Mouse (Mus musculus): ENCODE measurements at regions not wholly inside any gene's neighbourhood (a gene's known extent, or its start where the extent isn't known, plus 50 kb on each side); places are given as distances from the start of the nearest gene placed in this dataset.
A peak's percentile ranks its signal among the peaks of the same experiment; 100 is the strongest.

DNA sequence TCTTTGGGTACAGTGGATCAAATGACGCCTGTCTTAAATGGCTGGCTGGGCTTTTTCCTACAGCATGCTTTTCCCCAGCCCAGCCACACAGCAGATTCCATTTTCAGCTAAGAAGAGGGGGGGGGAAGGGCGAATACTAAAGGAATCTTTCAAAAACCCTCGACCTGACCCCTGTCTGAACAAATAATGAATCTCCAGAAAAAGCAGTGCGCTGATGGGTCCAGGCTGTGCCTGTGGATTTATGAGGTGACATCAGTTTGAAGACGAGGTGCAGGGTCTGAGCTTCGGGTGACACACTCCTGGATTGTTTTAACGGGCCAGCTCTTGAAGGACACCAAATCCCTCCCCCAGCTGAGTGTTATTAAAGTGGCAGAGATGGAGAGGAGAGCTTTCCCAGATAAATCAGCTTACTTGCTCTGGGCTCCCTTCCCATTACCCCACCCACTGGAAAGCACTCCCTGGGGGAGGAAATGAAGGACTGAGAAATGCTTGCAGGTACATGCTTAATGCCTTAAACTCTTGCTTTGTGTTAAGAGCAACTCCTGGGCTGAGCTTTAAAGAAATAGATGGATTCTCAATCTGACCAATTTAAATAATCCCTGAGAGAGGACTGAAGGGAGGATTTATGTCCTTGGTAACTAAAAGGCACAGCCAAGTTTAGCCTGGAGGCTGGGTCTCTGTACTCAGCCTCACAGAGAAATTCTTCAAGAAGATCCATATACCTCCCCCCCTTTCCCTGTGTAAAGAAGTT is 348.0 kb upstream of the Tnp1 start:
- peak overlapping the region; percentile 23; the same call in 1 of the 2 replicates for H3K4me2 ChIP-seq (ENCODE audit: low read depth, low read length)
- peaks cover 9% of the 10 kb centered on the region; the same call in 1 of the 2 replicates for H3K4me1 ChIP-seq (ENCODE audit: control insufficient read depth, insufficient read depth, low read length)
- H3K27me3 ChIP-seq (ENCODE audit: control insufficient read depth, insufficient read depth, low read length): no peaks in the 10 kb centered on the region
- no peak overlapping the region for H3K4me3 ChIP-seq (ENCODE audit: low read depth, low read length)
- WGBS: 1% methylated on average over 7 of the region's 7 CpGs
- H3K9me3 ChIP-seq (ENCODE audit: control insufficient read depth, low read length): no peaks in the 10 kb centered on the region
- H3K36me3 ChIP-seq (ENCODE audit: control insufficient read depth, insufficient read depth, low read length): no peaks in the 10 kb centered on the region
- no peak overlapping the region for H3K9ac ChIP-seq (replicated peaks; ENCODE audit: low read depth, low read length)
- peak overlapping the region; percentile 78 for H3K27ac ChIP-seq (ENCODE audit: low read depth, low read length)
- peak; percentile 82 for ATAC-seq (ENCODE audit: low read depth)

DNA sequence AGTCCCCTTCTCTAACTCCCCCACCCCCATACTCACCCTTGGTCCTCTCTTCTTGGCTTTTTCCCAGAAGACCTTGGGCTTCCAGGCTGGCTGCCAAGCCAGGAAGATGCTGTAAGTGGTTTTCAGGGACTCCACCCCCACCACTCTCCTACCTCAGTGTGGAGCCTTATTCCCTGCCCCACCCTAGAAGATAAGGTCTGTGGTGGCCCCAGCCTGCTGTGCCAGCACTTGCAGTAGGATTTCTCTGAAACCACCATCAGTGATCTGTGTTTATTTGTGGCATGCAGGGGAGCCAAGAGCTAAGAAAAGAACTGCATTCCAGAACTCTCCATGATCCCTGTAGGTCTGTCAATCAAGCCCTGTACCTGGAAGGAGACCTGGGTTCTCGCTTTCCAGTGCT is 346.4 kb upstream of the Tnp1 start:
- Histone ChIP-seq H3K4me2 (ENCODE audit: low read depth, low read length) (no peak overlapping the region), H3K4me3 (ENCODE audit: low read depth, low read length) (no peak overlapping the region), H3K27me3 (ENCODE audit: control insufficient read depth, insufficient read depth, low read length) (no peaks in the 10 kb centered on the region), H3K9me3 (ENCODE audit: control insufficient read depth, low read length) (no peaks in the 10 kb centered on the region), H3K4me1 (ENCODE audit: control insufficient read depth, insufficient read depth, low read length) (peaks cover 9% of the 10 kb centered on the region; the same call in 1 of the 2 replicates), H3K36me3 (ENCODE audit: control insufficient read depth, insufficient read depth, low read length) (no peaks in the 10 kb centered on the region), H3K27ac (ENCODE audit: low read depth, low read length) (no peak overlapping the region; the same call in 1 of the 2 replicates), H3K9ac (replicated peaks; ENCODE audit: low read depth, low read length) (no peak overlapping the region)
- 77% methylated on average over 1 of the region's 1 CpGs for WGBS
- no peak for ATAC-seq (ENCODE audit: low read depth)

DNA sequence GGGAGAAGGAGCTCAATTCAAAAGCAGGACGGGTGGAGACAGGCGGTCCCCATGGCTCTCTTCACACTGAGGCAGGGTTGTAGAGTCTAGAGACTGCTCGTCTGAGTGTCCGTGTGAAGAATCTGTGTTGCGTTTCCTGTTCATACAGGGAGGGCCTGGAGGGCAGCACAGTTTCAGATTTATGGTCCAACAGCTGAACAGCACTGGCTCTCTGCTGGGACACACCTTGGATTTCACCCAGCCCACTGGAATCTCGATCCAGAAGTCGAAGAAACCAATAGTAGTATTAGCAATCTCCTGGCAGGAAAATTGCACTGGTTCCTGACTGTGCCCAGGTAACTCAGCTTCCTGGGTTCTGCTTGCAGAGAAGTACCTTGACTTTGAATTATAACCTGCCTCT is 345.6 kb upstream of the Tnp1 start:
- no peak overlapping the region for H3K9ac ChIP-seq (replicated peaks; ENCODE audit: low read depth, low read length)
- no peaks in the 10 kb centered on the region for H3K36me3 ChIP-seq (ENCODE audit: control insufficient read depth, insufficient read depth, low read length)
- no peaks in the 10 kb centered on the region for H3K27me3 ChIP-seq (ENCODE audit: control insufficient read depth, insufficient read depth, low read length)
- ATAC-seq (ENCODE audit: low read depth): no peak
- no peak overlapping the region for H3K4me2 ChIP-seq (ENCODE audit: low read depth, low read length)
- WGBS: 80% methylated on average over 7 of the region's 7 CpGs
- no peak overlapping the region for H3K27ac ChIP-seq (ENCODE audit: low read depth, low read length)
- peaks cover 9% of the 10 kb centered on the region; the same call in 1 of the 2 replicates for H3K4me1 ChIP-seq (ENCODE audit: control insufficient read depth, insufficient read depth, low read length)
- H3K9me3 ChIP-seq (ENCODE audit: control insufficient read depth, low read length): no peaks in the 10 kb centered on the region
- H3K4me3 ChIP-seq (ENCODE audit: low read depth, low read length): no peak overlapping the region

DNA sequence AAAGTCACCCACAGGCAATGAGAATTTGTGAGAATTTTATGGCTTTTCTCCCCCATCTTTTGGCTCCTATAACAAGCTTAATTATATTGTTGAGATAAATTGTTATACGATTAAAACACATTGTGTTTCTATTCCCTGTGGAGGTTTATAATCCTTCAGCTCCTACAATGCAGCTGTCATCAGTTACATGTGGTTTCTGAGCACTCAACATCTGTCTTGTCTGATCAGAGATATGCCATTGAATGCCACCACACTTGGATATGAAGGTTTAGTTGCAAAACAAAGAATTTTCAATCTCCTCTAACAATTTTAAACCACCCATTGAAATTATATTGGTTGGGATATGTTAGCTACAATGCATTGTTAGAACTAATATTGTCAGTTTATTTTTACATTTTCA is 338.7 kb upstream of the Tnp1 start:
- ATAC-seq (ENCODE audit: low read depth): no peak
- Histone ChIP-seq H3K36me3 (ENCODE audit: control insufficient read depth, insufficient read depth, low read length) (no peaks in the 10 kb centered on the region), H3K9me3 (ENCODE audit: control insufficient read depth, low read length) (no peaks in the 10 kb centered on the region), H3K4me1 (ENCODE audit: control insufficient read depth, insufficient read depth, low read length) (no peaks in the 10 kb centered on the region), H3K9ac (replicated peaks; ENCODE audit: low read depth, low read length) (no peak overlapping the region), H3K27me3 (ENCODE audit: control insufficient read depth, insufficient read depth, low read length) (no peaks in the 10 kb centered on the region), H3K4me2 (ENCODE audit: low read depth, low read length) (no peak overlapping the region), H3K27ac (ENCODE audit: low read depth, low read length) (no peak overlapping the region), H3K4me3 (ENCODE audit: low read depth, low read length) (no peak overlapping the region)
- WGBS: 55% methylated on average over 1 of the region's 1 CpGs

DNA sequence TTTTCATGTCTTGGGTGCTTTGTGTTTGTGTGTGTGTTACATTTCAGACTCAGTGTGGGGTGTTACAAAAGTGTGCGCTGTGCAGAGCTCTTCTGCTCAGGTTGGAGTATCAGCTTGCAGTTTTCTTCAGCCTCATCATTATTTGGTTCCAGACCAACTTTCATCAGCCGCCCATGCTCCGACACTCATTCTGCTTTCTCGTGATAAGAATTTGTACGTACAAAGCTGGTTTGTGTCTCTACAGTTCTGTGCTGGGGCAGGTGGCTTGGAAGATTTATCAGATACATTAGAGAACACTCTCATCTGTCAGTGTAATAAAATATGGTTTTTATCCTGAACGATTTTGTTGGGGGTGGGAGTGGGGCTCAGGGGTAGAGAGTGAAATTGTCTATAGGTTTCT is 332.8 kb upstream of the Tnp1 start:
- Histone ChIP-seq H3K4me2 (ENCODE audit: low read depth, low read length) (no peak overlapping the region), H3K27me3 (ENCODE audit: control insufficient read depth, insufficient read depth, low read length) (no peaks in the 10 kb centered on the region), H3K9me3 (ENCODE audit: control insufficient read depth, low read length) (no peaks in the 10 kb centered on the region), H3K27ac (ENCODE audit: low read depth, low read length) (no peak overlapping the region), H3K4me3 (ENCODE audit: low read depth, low read length) (no peak overlapping the region), H3K36me3 (ENCODE audit: control insufficient read depth, insufficient read depth, low read length) (no peaks in the 10 kb centered on the region), H3K4me1 (ENCODE audit: control insufficient read depth, insufficient read depth, low read length) (no peaks in the 10 kb centered on the region), H3K9ac (replicated peaks; ENCODE audit: low read depth, low read length) (no peak overlapping the region)
- WGBS: 66% methylated on average over 6 of the region's 6 CpGs
- no peak for ATAC-seq (ENCODE audit: low read depth)

DNA sequence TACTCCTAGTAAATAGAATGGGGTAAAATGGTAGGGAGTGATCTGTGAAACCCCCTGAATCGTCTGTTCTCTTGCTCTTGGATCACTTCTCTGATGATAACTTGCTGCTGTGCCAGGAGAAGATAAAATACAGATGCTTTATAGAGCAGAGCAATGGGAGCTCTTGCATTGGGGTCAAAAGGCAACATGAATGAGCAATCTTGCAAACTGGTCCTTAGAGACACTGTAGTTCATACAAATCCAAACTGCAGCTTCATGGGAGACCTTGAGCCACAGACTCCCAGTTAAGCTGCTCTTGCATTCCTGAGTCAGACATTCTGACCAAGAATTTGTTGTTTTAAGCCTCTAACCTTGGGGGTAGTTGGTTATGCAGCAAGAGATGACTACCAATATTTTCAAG is 328.9 kb upstream of the Tnp1 start:
- no peaks in the 10 kb centered on the region for H3K4me1 ChIP-seq (ENCODE audit: control insufficient read depth, insufficient read depth, low read length)
- no peaks in the 10 kb centered on the region for H3K27me3 ChIP-seq (ENCODE audit: control insufficient read depth, insufficient read depth, low read length)
- ATAC-seq (ENCODE audit: low read depth): no peak
- H3K27ac ChIP-seq (ENCODE audit: low read depth, low read length): no peak overlapping the region
- no peaks in the 10 kb centered on the region for H3K9me3 ChIP-seq (ENCODE audit: control insufficient read depth, low read length)
- WGBS: 71% methylated on average over 1 of the region's 1 CpGs
- no peaks in the 10 kb centered on the region for H3K36me3 ChIP-seq (ENCODE audit: control insufficient read depth, insufficient read depth, low read length)
- no peak overlapping the region for H3K4me3 ChIP-seq (ENCODE audit: low read depth, low read length)
- H3K4me2 ChIP-seq (ENCODE audit: low read depth, low read length): no peak overlapping the region
- no peak overlapping the region for H3K9ac ChIP-seq (replicated peaks; ENCODE audit: low read depth, low read length)

DNA sequence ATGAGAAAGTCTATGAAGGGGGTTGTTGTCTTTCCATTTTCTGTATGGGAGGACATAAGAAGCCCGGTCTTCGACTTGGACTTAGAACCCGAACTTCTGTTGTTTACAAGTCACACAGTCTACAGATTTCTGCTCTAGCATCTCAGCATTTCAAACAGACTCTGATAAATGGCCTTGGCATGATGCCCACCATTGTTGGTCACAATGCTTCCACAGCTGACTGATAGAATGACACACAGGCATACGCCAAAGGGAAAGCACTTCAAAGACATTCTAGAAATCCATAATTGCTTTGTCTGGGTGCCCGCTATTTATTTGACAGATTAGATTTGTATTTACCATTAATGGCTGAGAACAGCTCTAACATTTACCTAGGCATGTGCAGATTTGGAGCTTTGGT is 326.2 kb upstream of the Tnp1 start:
- ATAC-seq (ENCODE audit: low read depth): no peak
- Histone ChIP-seq H3K27ac (ENCODE audit: low read depth, low read length) (no peak overlapping the region), H3K36me3 (ENCODE audit: control insufficient read depth, insufficient read depth, low read length) (no peaks in the 10 kb centered on the region), H3K4me1 (ENCODE audit: control insufficient read depth, insufficient read depth, low read length) (no peaks in the 10 kb centered on the region), H3K27me3 (ENCODE audit: control insufficient read depth, insufficient read depth, low read length) (no peaks in the 10 kb centered on the region), H3K4me2 (ENCODE audit: low read depth, low read length) (no peak overlapping the region), H3K4me3 (ENCODE audit: low read depth, low read length) (no peak overlapping the region), H3K9ac (replicated peaks; ENCODE audit: low read depth, low read length) (no peak overlapping the region), H3K9me3 (ENCODE audit: control insufficient read depth, low read length) (no peaks in the 10 kb centered on the region)
- WGBS: 75% methylated on average over 5 of the region's 5 CpGs

DNA sequence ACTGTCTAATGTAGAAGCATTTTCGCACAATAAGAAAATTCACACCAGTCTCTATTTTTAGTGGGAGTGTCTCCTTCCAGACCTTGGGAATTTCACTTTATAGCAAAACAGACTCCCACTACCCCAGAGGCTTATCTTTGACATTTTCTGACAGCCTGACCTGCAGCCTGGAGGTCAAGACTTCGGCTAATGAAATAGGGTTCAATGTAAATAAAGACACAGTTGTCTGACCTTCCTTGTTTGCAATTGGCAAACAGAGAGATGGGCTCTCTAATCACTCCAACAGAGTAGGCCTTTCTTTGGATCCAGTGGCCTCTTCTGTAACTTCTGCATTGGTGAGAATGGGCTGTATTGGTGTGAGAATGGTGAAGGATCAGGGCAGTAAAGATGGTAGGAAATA is 321.7 kb upstream of the Tnp1 start:
- no peak for ATAC-seq (ENCODE audit: low read depth)
- H3K9me3 ChIP-seq (ENCODE audit: control insufficient read depth, low read length): no peaks in the 10 kb centered on the region
- H3K4me2 ChIP-seq (ENCODE audit: low read depth, low read length): no peak overlapping the region
- 79% methylated on average over 2 of the region's 2 CpGs for WGBS
- no peak overlapping the region for H3K27ac ChIP-seq (ENCODE audit: low read depth, low read length)
- H3K27me3 ChIP-seq (ENCODE audit: control insufficient read depth, insufficient read depth, low read length): no peaks in the 10 kb centered on the region
- no peak overlapping the region for H3K4me3 ChIP-seq (ENCODE audit: low read depth, low read length)
- H3K36me3 ChIP-seq (ENCODE audit: control insufficient read depth, insufficient read depth, low read length): no peaks in the 10 kb centered on the region
- no peaks in the 10 kb centered on the region for H3K4me1 ChIP-seq (ENCODE audit: control insufficient read depth, insufficient read depth, low read length)
- H3K9ac ChIP-seq (replicated peaks; ENCODE audit: low read depth, low read length): no peak overlapping the region

DNA sequence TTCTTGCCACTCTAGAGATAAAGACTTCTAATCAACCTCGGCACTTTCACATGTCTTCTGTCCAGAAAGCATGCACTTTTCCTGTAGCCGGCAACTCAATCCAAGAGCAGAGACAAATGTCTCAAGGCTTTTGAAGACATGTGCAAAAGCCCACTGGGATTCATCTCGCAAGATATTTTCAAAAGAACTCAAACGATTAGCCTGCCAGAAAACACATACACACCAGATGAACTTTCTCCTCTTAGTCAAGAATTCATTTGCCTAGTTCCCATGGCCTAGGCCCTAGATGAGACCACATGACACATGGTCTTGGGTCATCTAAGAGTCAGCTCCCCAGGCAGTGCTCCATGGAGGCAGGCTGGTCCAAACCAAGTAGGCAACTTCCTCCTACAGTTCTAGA is 293.8 kb upstream of the Tnp1 start:
- Histone ChIP-seq H3K27me3 (ENCODE audit: control insufficient read depth, insufficient read depth, low read length) (no peaks in the 10 kb centered on the region), H3K4me2 (ENCODE audit: low read depth, low read length) (no peak overlapping the region), H3K27ac (ENCODE audit: low read depth, low read length) (no peak overlapping the region), H3K4me1 (ENCODE audit: control insufficient read depth, insufficient read depth, low read length) (no peaks in the 10 kb centered on the region), H3K36me3 (ENCODE audit: control insufficient read depth, insufficient read depth, low read length) (no peaks in the 10 kb centered on the region), H3K4me3 (ENCODE audit: low read depth, low read length) (no peak overlapping the region), H3K9me3 (ENCODE audit: control insufficient read depth, low read length) (no peaks in the 10 kb centered on the region), H3K9ac (replicated peaks; ENCODE audit: low read depth, low read length) (no peak overlapping the region)
- WGBS: 93% methylated on average over 4 of the region's 4 CpGs
- ATAC-seq (ENCODE audit: low read depth): no peak

Measured in neural tube, embryonic 14.5 days (tissue).